Comparison of ENCODE assay signal across 11 mouse cellular contexts in genomic region chr6:85935646-85936045, GRCm38 (mm10). TPM values are rescaled to one million over a fixed set of nuclear protein-coding genes. Genes with fewer than 3 reads are reported as not detected.
DNase-seq lines count a peak whose midpoint lies in the region; ATAC-seq and TF ChIP-seq lines count a peak whose summit lies in the region.
"Had no signal": no experiment of that assay in that cellular context is flagged by ENCODE, and none has a peak within 500 bp of the region (broad histone marks: within the 10 kb centered on the region; RNA-seq: fewer than 3 reads in every experiment).

No protein-coding gene starts in this region.

- intact Hi-C loops in gastrocnemius, adult 2 months (cut with DNase I) = loop anchor here (5.0 kb wide), 1 partner anchor 72 kb away; no protein-coding TSS in a partner anchor
- intact Hi-C loops in heart, postnatal 14 days (cut with DNase I) = loop anchor here (2.0 to 10.0 kb wide), 3 partner anchors 25 to 481 kb away; partner anchors contain the start of genes Cct7, Dusp11 and Pradc1

- H3K4me3 ChIP-seq in gastrocnemius, adult 2 months = no peak overlapping the region
- no peak overlapping the region for H3K4me3 ChIP-seq in lung, embryonic 14.5 days (ENCODE audit: low read depth, low read length)
- no peak overlapping the region for H3K4me3 ChIP-seq in cerebellum, adult 2 months (replicated peaks; ENCODE audit: insufficient read depth, low read depth, low read length)

- H3K27ac ChIP-seq in gastrocnemius, adult 2 months = no peak overlapping the region
- no peak overlapping the region for H3K27ac ChIP-seq in lung, embryonic 14.5 days (ENCODE audit: low read depth)
- no peak overlapping the region for H3K27ac ChIP-seq in cerebellum, adult 2 months (ENCODE audit: insufficient read depth, low read length)

- H3K36me3 ChIP-seq in lung, embryonic 14.5 days (ENCODE audit: insufficient read depth) = no peaks in the 10 kb centered on the region
- no peaks in the 10 kb centered on the region for H3K36me3 ChIP-seq in splenic B cell, adult 2 months (ENCODE audit: control insufficient read depth, insufficient read depth, low read length, poor library complexity, severe bottlenecking)
- H3K36me3 ChIP-seq: stomach, embryonic 15.5 days had no signal

- no peak overlapping the region for H3K9ac ChIP-seq in lung, embryonic 14.5 days
- H3K9ac ChIP-seq: stomach, embryonic 15.5 days had no signal

- TF ChIP-seq CTCF in gastrocnemius, adult 2 months (IDR thresholded peaks at IDR 0.05) = peak; percentile 1; the same call in 1 of the 2 replicates
- 0 out of 2 replicates have a peak, but pooled peaks have one; percentile 5 for TF ChIP-seq CTCF in lung, embryonic 14.5 days (IDR thresholded peaks at IDR 0.05; ENCODE audit: low read depth)
- no peak for TF ChIP-seq CTCF in cerebellum, adult 2 months (IDR thresholded peaks at IDR 0.05; ENCODE audit: borderline replicate concordance, insufficient read depth, low read depth, low read length)

- H3K27me3 ChIP-seq in lung, embryonic 14.5 days (ENCODE audit: insufficient read depth, low read length) = no peaks in the 10 kb centered on the region
- no peaks in the 10 kb centered on the region for H3K27me3 ChIP-seq in splenic B cell, adult 2 months (ENCODE audit: control insufficient read depth, insufficient read depth, low read length, poor library complexity, severe bottlenecking)
- no peaks in the 10 kb centered on the region for H3K27me3 ChIP-seq in cerebellum, adult 2 months (ENCODE audit: control insufficient read depth, insufficient read depth, low read length)
- H3K27me3 ChIP-seq: stomach, embryonic 15.5 days had no signal

- 52% methylated on average over 3 of the region's 3 CpGs for WGBS in lung, embryonic 14.5 days
- 82% methylated on average over 3 of the region's 3 CpGs for WGBS in cerebellum, adult 2 months

- no peak for TF ChIP-seq POLR2A in cerebellum, adult 2 months (IDR thresholded peaks at IDR 0.05; ENCODE audit: borderline replicate concordance, insufficient read depth, low read length)

- no peaks in the 10 kb centered on the region for H3K9me3 ChIP-seq in lung, embryonic 14.5 days (ENCODE audit: low read depth, low read length)
- H3K9me3 ChIP-seq: stomach, embryonic 15.5 days had no signal

- DNase-seq in gastrocnemius, adult 2 months = no peak
- DNase-seq in gastrocnemius, adult 18-20 months (ENCODE audit: low spot score) = no peak
- peak; percentile 25 for DNase-seq in lung, embryonic 14.5 days
- DNase-seq in lung, postnatal 25 days (ENCODE audit: low spot score) = no peak
- peak; percentile 38 for DNase-seq in MN1 (ENCODE audit: low spot score)
- peak; percentile 58 for DNase-seq in splenic B cell, adult 2 months (ENCODE audit: low read depth, low spot score)
- no peak for DNase-seq in cerebellum, adult 2 months
- DNase-seq in heart, postnatal 14 days = no peak
- DNase-seq: adrenal gland, adult 2 months; kidney, postnatal 4 days had no signal

- no peak for ATAC-seq in lung, embryonic 14.5 days (ENCODE audit: insufficient read depth)

- no peak overlapping the region for H3K4me2 ChIP-seq in lung, embryonic 14.5 days

- H3K4me1 ChIP-seq in lung, embryonic 14.5 days (ENCODE audit: insufficient read depth) = 0 out of 2 replicates have a peak, but pooled peaks cover 4% of the 10 kb centered on the region
- no peaks in the 10 kb centered on the region for H3K4me1 ChIP-seq in cerebellum, adult 2 months (ENCODE audit: control insufficient read depth, insufficient read depth, low read length)

RNA-seq across cellular contexts. Expression of gene Nat8f1, which starts 20.2 kb away (rescaled TPM):
- total RNA-seq in gastrocnemius, adult 2 months (2021) = 1 to 10 TPM in 1 of 2 experiments, under 1 TPM in 1; 0.97 to 2.2 TPM
- total RNA-seq in gastrocnemius, adult 18-20 months (2021) = 1 to 10 TPM; 1.4 to 1.8 TPM
- polyA plus RNA-seq in lung, embryonic 14.5 days (2014; fragmentation: Nextera tagmentation; extraction: Ambion mirVana) = 2.2 and 3.6 TPM in 2 replicates
- polyA plus RNA-seq in cerebellum, adult 2 months (2012; rRNA removed) = 49.1 and 54.0 TPM in 2 replicates
- 1 to 10 TPM; 1.9 to 2.5 TPM for total RNA-seq in heart, postnatal 14 days (2021)

RNA-seq across cellular contexts. Expression of gene Tprkb, which starts 24.0 kb away (rescaled TPM):
- 10 to 100 TPM; 17.0 to 18.7 TPM for total RNA-seq in gastrocnemius, adult 2 months (2021)
- total RNA-seq in gastrocnemius, adult 18-20 months (2021) = 10 to 100 TPM; 15.5 to 16.3 TPM
- 29.1 and 32.8 TPM in 2 replicates for polyA plus RNA-seq in lung, embryonic 14.5 days (2014; fragmentation: Nextera tagmentation; extraction: Ambion mirVana)
- polyA plus RNA-seq in cerebellum, adult 2 months (2012; rRNA removed) = 141 and 158 TPM in 2 replicates
- total RNA-seq in heart, postnatal 14 days (2021) = 10 to 100 TPM; 10.2 TPM

RNA-seq across cellular contexts. Expression of gene Dusp11, which starts 25.8 kb away (rescaled TPM):
- total RNA-seq in gastrocnemius, adult 2 months (2021) = 10 to 100 TPM; 29.2 to 36.5 TPM
- 10 to 100 TPM; 24.0 to 27.7 TPM for total RNA-seq in gastrocnemius, adult 18-20 months (2021)
- polyA plus RNA-seq in lung, embryonic 14.5 days (2014; fragmentation: Nextera tagmentation; extraction: Ambion mirVana) = 50.0 and 56.3 TPM in 2 replicates
- polyA plus RNA-seq in cerebellum, adult 2 months (2012; rRNA removed) = 143 and 150 TPM in 2 replicates
- 10 to 100 TPM; 63.3 to 64.3 TPM for total RNA-seq in heart, postnatal 14 days (2021)

RNA-seq across cellular contexts. Expression of gene Nat8f4, which starts 31.0 kb away (rescaled TPM):
- total RNA-seq in gastrocnemius, adult 2 months (2021) = under 1 TPM; 0.15 to 0.28 TPM
- total RNA-seq in gastrocnemius, adult 18-20 months (2021) = under 1 TPM; 0.21 to 0.31 TPM
- 4.9 and 5.4 TPM in 2 replicates for polyA plus RNA-seq in lung, embryonic 14.5 days (2014; fragmentation: Nextera tagmentation; extraction: Ambion mirVana)
- 9.8 and 10.2 TPM in 2 replicates for polyA plus RNA-seq in cerebellum, adult 2 months (2012; rRNA removed)
- total RNA-seq in heart, postnatal 14 days (2021) = under 1 TPM; 0.76 to 0.79 TPM

Comparison
In these comparisons a context has a peak if more than half of its experiments do, and no peak if none do; other contexts are left out.
1. DNase-seq: peak in lung, embryonic 14.5 days (single experiment), MN1 (single experiment) and splenic B cell, adult 2 months (single experiment); none in gastrocnemius, adult 2 months (single experiment), gastrocnemius, adult 18-20 months (single experiment), lung, postnatal 25 days (single experiment), cerebellum, adult 2 months (0 of 2) and heart, postnatal 14 days (0 of 2).